Mouse (Mus musculus): Measurements from ENCODE around the gene Btbd18. TPM values are rescaled to one million over a fixed set of nuclear protein-coding genes. Genes with fewer than 3 reads are reported as not detected.

Btbd18 gene
- total and polyA plus RNA-seq, 2 experiments from 2014 or later: 0.35 TPM; not detected in 1

GRCm38 (mm10) chr2:84623428-84624119, 35.3 kb upstream of the Btbd18 start:
- Histone ChIP-seq H3K4me3 (ENCODE audit: low read depth, low read length) (no peak overlapping the region), H3K9me3 (ENCODE audit: low read length) (no peaks in the 10 kb centered on the region), H3K9ac (replicated peaks; ENCODE audit: low read length, poor library complexity, severe bottlenecking) (no peak overlapping the region), H3K27ac (ENCODE audit: low read depth, low read length) (no peak overlapping the region), H3K4me1 (ENCODE audit: insufficient read depth, low read length) (peaks cover 3% of the 10 kb centered on the region; the same call in 1 of the 2 replicates), H3K36me3 (ENCODE audit: insufficient read depth, low read length) (peaks cover 24% of the 10 kb centered on the region), H3K27me3 (ENCODE audit: insufficient read depth, low read length) (no peaks in the 10 kb centered on the region), H3K4me2 (ENCODE audit: low read depth, low read length, poor library complexity, severe bottlenecking) (no peak overlapping the region)
- WGBS: 95% methylated on average over 3 of the region's 3 CpGs
- ATAC-seq (ENCODE audit: low FRiP score) (no peak), DNase-seq (ENCODE audit: low spot score) (no peak)
- TF ChIP-seq CTCF (IDR thresholded peaks at IDR 0.05): no peak

- Histone ChIP-seq H3K27me3 (ENCODE audit: insufficient read depth, low read length) (no peaks in the 10 kb centered on the region), H3K27ac (ENCODE audit: low read depth, low read length) (no peak overlapping the region)
Measured at GRCm38 (mm10) chr2:84624201-84624600, 34.7 kb upstream of the Btbd18 start.

GRCm38 (mm10) chr2:84626366-84626975, 32.4 kb upstream of the Btbd18 start:
- no peak overlapping the region for H3K4me2 ChIP-seq (ENCODE audit: low read depth, low read length, poor library complexity, severe bottlenecking)
- H3K4me1 ChIP-seq (ENCODE audit: insufficient read depth, low read length): peaks cover 3% of the 10 kb centered on the region; the same call in 1 of the 2 replicates
- H3K27ac ChIP-seq (ENCODE audit: low read depth, low read length): no peak overlapping the region
- no peak overlapping the region for H3K4me3 ChIP-seq (ENCODE audit: low read depth, low read length)
- H3K27me3 ChIP-seq (ENCODE audit: insufficient read depth, low read length): no peaks in the 10 kb centered on the region
- TF ChIP-seq CTCF (IDR thresholded peaks at IDR 0.05): no peak
- H3K9me3 ChIP-seq (ENCODE audit: low read length): no peaks in the 10 kb centered on the region
- ATAC-seq (ENCODE audit: low FRiP score): no peak
- no peak overlapping the region for H3K9ac ChIP-seq (replicated peaks; ENCODE audit: low read length, poor library complexity, severe bottlenecking)
- WGBS: 80% methylated on average over 7 of the region's 7 CpGs
- DNase-seq (ENCODE audit: low spot score): no peak
- peaks cover 4% of the 10 kb centered on the region; the same call in 1 of the 2 replicates for H3K36me3 ChIP-seq (ENCODE audit: insufficient read depth, low read length)

More at GRCm38 (mm10) chr2:84624201-84624600, 34.7 kb upstream of the Btbd18 start:
- H3K4me2 ChIP-seq (ENCODE audit: low read depth, low read length, poor library complexity, severe bottlenecking): no peak overlapping the region
- no peak overlapping the region for H3K4me3 ChIP-seq (ENCODE audit: low read depth, low read length)
- H3K9me3 ChIP-seq (ENCODE audit: low read length): no peaks in the 10 kb centered on the region
- WGBS: 95% methylated on average over 17 of the region's 17 CpGs
- ATAC-seq (ENCODE audit: low FRiP score): no peak
- no peak overlapping the region for H3K9ac ChIP-seq (replicated peaks; ENCODE audit: low read length, poor library complexity, severe bottlenecking)
- DNase-seq (ENCODE audit: low spot score): no peak
- H3K36me3 ChIP-seq (ENCODE audit: insufficient read depth, low read length): peaks cover 19% of the 10 kb centered on the region
- H3K4me1 ChIP-seq (ENCODE audit: insufficient read depth, low read length): peaks cover 3% of the 10 kb centered on the region; the same call in 1 of the 2 replicates
- TF ChIP-seq CTCF (IDR thresholded peaks at IDR 0.05): no peak

GRCm38 (mm10) chr2:84627036-84627435, 31.8 kb upstream of the Btbd18 start:
- TF ChIP-seq CTCF (IDR thresholded peaks at IDR 0.05): no peak
- Histone ChIP-seq H3K36me3 (ENCODE audit: insufficient read depth, low read length) (peaks cover under 1% of the 10 kb centered on the region; the same call in 1 of the 2 replicates), H3K9me3 (ENCODE audit: low read length) (no peaks in the 10 kb centered on the region), H3K27me3 (ENCODE audit: insufficient read depth, low read length) (no peaks in the 10 kb centered on the region), H3K4me2 (ENCODE audit: low read depth, low read length, poor library complexity, severe bottlenecking) (no peak overlapping the region), H3K4me3 (ENCODE audit: low read depth, low read length) (no peak overlapping the region), H3K9ac (replicated peaks; ENCODE audit: low read length, poor library complexity, severe bottlenecking) (no peak overlapping the region), H3K27ac (ENCODE audit: low read depth, low read length) (no peak overlapping the region), H3K4me1 (ENCODE audit: insufficient read depth, low read length) (peaks cover 3% of the 10 kb centered on the region; the same call in 1 of the 2 replicates)
- ATAC-seq (ENCODE audit: low FRiP score) (no peak), DNase-seq (ENCODE audit: low spot score) (no peak)
- 66% methylated on average over 3 of the region's 3 CpGs for WGBS

- 0 out of 2 replicates have a peak, but pooled peaks cover 7% of the 10 kb centered on the region for H3K4me1 ChIP-seq (ENCODE audit: insufficient read depth, low read length)
- H3K27ac ChIP-seq (ENCODE audit: low read depth, low read length): no peak overlapping the region
- no peaks in the 10 kb centered on the region for H3K27me3 ChIP-seq (ENCODE audit: insufficient read depth, low read length)
- no peak for TF ChIP-seq CTCF (IDR thresholded peaks at IDR 0.05)
- no peak overlapping the region for H3K9ac ChIP-seq (replicated peaks; ENCODE audit: low read length, poor library complexity, severe bottlenecking)
- ATAC-seq (ENCODE audit: low FRiP score) (no peak), DNase-seq (ENCODE audit: low spot score) (no peak)
- H3K4me2 ChIP-seq (ENCODE audit: low read depth, low read length, poor library complexity, severe bottlenecking): no peak overlapping the region
- H3K4me3 ChIP-seq (ENCODE audit: low read depth, low read length): no peak overlapping the region
- 93% methylated on average over 1 of the region's 1 CpGs for WGBS
- no peaks in the 10 kb centered on the region for H3K9me3 ChIP-seq (ENCODE audit: low read length)
- no peaks in the 10 kb centered on the region for H3K36me3 ChIP-seq (ENCODE audit: insufficient read depth, low read length)
Measured at GRCm38 (mm10) chr2:84632001-84632400, 26.9 kb upstream of the Btbd18 start.

- DNase-seq (ENCODE audit: low spot score): no peak
- ATAC-seq (ENCODE audit: low FRiP score): no peak
- Histone ChIP-seq H3K4me1 (ENCODE audit: insufficient read depth, low read length) (0 out of 2 replicates have a peak, but pooled peaks cover 7% of the 10 kb centered on the region), H3K27me3 (ENCODE audit: insufficient read depth, low read length) (no peaks in the 10 kb centered on the region), H3K27ac (ENCODE audit: low read depth, low read length) (no peak overlapping the region), H3K9ac (replicated peaks; ENCODE audit: low read length, poor library complexity, severe bottlenecking) (no peak overlapping the region), H3K4me3 (ENCODE audit: low read depth, low read length) (no peak overlapping the region), H3K36me3 (ENCODE audit: insufficient read depth, low read length) (no peaks in the 10 kb centered on the region), H3K4me2 (ENCODE audit: low read depth, low read length, poor library complexity, severe bottlenecking) (no peak overlapping the region), H3K9me3 (ENCODE audit: low read length) (no peaks in the 10 kb centered on the region)
- no peak for TF ChIP-seq CTCF (IDR thresholded peaks at IDR 0.05)
- 10% methylated on average over 3 of the region's 3 CpGs for WGBS
Measured at GRCm38 (mm10) chr2:84632999-84633398, 25.9 kb upstream of the Btbd18 start.
